Mouse (Mus musculus): ENCODE results near the gene Gp1bb. TPM values are rescaled to one million over a fixed set of nuclear protein-coding genes. Genes with fewer than 3 reads are reported as not detected.

Gp1bb gene
- polyA plus RNA-seq, 1 experiment, result 2.1 TPM

DNA sequence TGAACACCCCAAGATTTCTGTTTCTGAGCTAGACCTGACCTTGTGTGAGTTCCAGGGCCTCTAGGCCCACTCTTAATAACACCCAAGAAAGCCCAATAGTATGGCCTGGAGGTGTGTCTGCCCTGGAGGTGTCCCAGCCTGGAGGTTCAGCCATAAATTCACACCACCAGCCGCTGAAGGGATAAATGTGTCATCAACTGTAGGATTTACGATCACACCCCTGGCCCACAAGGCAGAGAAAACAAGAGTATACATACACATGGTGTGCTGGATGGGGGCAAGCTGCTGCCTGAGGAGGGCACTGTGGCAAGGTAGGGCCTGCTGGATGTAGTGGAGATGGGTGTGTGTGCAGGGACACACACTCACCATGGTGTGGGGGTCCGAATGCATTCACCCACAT lies 8.9 kb downstream of the Gp1bb start:
- 99% methylated on average over 3 of the region's 3 CpGs for WGBS
- Histone ChIP-seq H3K27me3 (ENCODE audit: control insufficient read depth, insufficient read depth, low read length) (no peaks in the 10 kb centered on the region), H3K4me1 (ENCODE audit: control insufficient read depth, insufficient read depth, low read length) (no peaks in the 10 kb centered on the region; the same call in 1 of the 2 replicates), H3K4me3 (replicated peaks; ENCODE audit: insufficient read depth, low read depth, low read length) (no peak overlapping the region), H3K27ac (ENCODE audit: insufficient read depth, low read length) (no peak overlapping the region)
- TF ChIP-seq POLR2A (IDR thresholded peaks at IDR 0.05; ENCODE audit: borderline replicate concordance, insufficient read depth, low read length), result no peak
- TF ChIP-seq CTCF (IDR thresholded peaks at IDR 0.05; ENCODE audit: borderline replicate concordance, insufficient read depth, low read depth, low read length), result no peak
- DNase-seq, result no peak

DNA sequence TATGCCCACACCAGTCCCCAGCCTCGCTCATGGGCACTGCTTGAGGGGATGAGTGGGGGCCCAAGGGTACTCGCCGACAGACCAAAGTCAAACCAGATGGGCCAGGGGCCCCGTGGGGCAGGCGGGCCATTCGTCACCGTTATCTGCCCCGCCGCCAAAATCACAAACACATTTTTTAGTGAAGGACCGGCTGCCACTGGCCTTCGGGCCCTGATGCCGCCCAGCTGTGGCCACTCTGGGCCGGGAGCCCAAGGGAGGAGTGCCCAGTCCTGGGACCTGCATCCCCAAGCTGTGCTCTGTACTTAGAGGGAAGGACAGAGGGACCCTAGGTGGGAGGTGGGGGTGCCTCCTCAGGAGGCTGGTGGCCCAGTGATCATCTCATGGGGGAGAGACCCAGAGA lies 10.5 kb downstream of the Gp1bb start:
- no peak for DNase-seq
- WGBS, result 54% methylated on average over 13 of the region's 13 CpGs
- Histone ChIP-seq H3K27me3 (ENCODE audit: control insufficient read depth, insufficient read depth, low read length) (no peaks in the 10 kb centered on the region), H3K4me3 (replicated peaks; ENCODE audit: insufficient read depth, low read depth, low read length) (no peak overlapping the region), H3K27ac (ENCODE audit: insufficient read depth, low read length) (no peak overlapping the region), H3K4me1 (ENCODE audit: control insufficient read depth, insufficient read depth, low read length) (no peaks in the 10 kb centered on the region)
- no peak for TF ChIP-seq POLR2A (IDR thresholded peaks at IDR 0.05; ENCODE audit: borderline replicate concordance, insufficient read depth, low read length)
- no peak for TF ChIP-seq CTCF (IDR thresholded peaks at IDR 0.05; ENCODE audit: borderline replicate concordance, insufficient read depth, low read depth, low read length)

DNA sequence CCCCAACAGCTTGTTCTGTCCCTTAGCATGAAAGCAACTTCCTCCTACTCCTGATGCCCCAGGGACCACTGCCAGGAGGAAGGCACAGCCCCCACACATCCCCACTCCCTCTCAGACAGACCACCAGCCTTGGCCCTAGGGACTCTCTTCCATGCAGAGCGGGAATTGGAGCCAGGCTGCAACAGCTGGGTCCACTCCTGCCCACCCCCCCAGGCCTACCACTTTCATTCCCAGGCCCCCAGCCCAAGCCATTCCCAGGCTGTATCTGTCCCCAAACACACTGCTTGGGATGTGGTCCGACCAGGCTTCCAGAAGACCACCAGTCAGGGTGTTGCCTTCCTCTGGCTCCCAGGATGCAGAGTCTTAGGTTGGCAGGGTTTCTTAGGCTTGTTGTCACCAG lies 13.1 kb downstream of the Gp1bb start:
- H3K4me3 ChIP-seq (replicated peaks; ENCODE audit: insufficient read depth, low read depth, low read length), result no peak overlapping the region
- 48% methylated on average over 2 of the region's 2 CpGs for WGBS
- DNase-seq, result no peak
- H3K27me3 ChIP-seq (ENCODE audit: control insufficient read depth, insufficient read depth, low read length), result no peaks in the 10 kb centered on the region
- H3K4me1 ChIP-seq (ENCODE audit: control insufficient read depth, insufficient read depth, low read length), result no peaks in the 10 kb centered on the region
- TF ChIP-seq POLR2A (IDR thresholded peaks at IDR 0.05; ENCODE audit: borderline replicate concordance, insufficient read depth, low read length), result no peak
- TF ChIP-seq CTCF (IDR thresholded peaks at IDR 0.05; ENCODE audit: borderline replicate concordance, insufficient read depth, low read depth, low read length), result no peak
- H3K27ac ChIP-seq (ENCODE audit: insufficient read depth, low read length), result no peak overlapping the region

DNA sequence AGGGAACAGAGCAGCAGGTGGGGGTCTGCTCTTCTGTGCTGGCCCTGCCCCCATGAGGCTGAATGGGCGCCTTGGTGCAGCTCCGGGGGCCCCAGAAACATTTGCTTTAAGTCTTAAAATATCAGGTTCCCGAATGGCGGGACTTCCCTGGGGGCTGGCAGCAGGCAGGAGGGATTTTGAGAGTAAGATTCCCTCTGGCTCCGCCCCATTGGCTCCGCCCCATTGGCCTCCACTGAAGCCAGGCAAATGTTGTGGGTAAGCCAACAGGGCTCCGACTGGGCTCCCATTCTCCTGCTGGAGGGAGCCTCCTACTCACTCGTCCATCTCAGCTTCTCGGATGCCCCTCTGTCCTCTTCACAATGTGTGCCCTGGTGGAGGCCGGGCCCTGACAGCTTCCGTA lies 14.0 kb downstream of the Gp1bb start:
- Histone ChIP-seq H3K4me1 (ENCODE audit: control insufficient read depth, insufficient read depth, low read length) (no peaks in the 10 kb centered on the region), H3K27me3 (ENCODE audit: control insufficient read depth, insufficient read depth, low read length) (no peaks in the 10 kb centered on the region), H3K4me3 (replicated peaks; ENCODE audit: insufficient read depth, low read depth, low read length) (no peak overlapping the region), H3K27ac (ENCODE audit: insufficient read depth, low read length) (no peak overlapping the region)
- no peak for TF ChIP-seq CTCF (IDR thresholded peaks at IDR 0.05; ENCODE audit: borderline replicate concordance, insufficient read depth, low read depth, low read length)
- TF ChIP-seq POLR2A (IDR thresholded peaks at IDR 0.05; ENCODE audit: borderline replicate concordance, insufficient read depth, low read length), result no peak
- DNase-seq, result no peak
- 11% methylated on average over 11 of the region's 11 CpGs for WGBS

DNA sequence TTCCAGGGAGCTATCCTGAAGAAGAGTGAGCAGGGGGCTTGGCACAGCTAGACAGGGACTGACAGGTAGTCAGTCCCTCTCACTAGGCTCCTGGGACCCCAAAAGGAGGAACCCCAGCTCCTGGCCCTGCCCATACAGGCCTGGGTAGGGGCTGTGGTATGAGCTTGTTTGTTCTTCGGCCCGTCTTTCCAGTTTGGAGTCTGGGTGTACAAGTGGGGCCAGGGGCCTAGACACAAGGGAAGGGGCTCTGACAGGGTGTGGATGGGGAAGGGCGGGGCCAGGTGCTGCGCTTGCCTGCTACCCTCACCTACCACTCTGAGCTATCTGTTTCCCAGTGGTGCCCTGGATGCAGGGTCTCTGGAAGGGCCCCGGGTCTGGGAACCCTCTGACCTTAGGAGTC lies 16.5 kb downstream of the Gp1bb start:
- Histone ChIP-seq H3K27me3 (ENCODE audit: control insufficient read depth, insufficient read depth, low read length) (no peaks in the 10 kb centered on the region), H3K4me3 (replicated peaks; ENCODE audit: insufficient read depth, low read depth, low read length) (no peak overlapping the region), H3K27ac (ENCODE audit: insufficient read depth, low read length) (no peak overlapping the region), H3K4me1 (ENCODE audit: control insufficient read depth, insufficient read depth, low read length) (no peaks in the 10 kb centered on the region)
- 93% methylated on average over 5 of the region's 5 CpGs for WGBS
- TF ChIP-seq POLR2A (IDR thresholded peaks at IDR 0.05; ENCODE audit: borderline replicate concordance, insufficient read depth, low read length) (no peak), CTCF (IDR thresholded peaks at IDR 0.05; ENCODE audit: borderline replicate concordance, insufficient read depth, low read depth, low read length) (no peak)
- DNase-seq, result no peak

DNA sequence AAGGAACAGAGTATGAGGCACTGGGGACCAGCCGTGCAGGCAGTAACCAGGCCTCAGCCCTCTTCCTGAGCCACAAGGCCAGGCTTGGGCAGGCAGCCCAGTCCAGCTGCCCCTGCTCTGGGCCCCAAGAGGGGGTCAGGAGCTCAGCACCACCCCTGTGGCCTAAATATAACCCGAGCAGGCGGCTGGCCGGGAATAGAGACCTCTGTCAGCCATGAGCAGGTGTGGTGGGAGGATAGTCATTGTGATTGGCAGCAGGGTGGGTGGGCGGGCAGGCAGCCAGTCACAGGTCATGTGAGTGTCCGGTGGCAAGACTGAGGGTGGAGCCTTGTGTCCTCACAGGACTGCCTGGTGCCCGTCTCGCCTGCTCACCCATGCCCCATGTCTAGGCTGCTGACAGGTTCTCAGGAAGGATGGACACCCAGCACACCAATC lies 17.9 kb downstream of the Gp1bb start:
- no peak overlapping the region for H3K4me3 ChIP-seq (replicated peaks; ENCODE audit: insufficient read depth, low read depth, low read length)
- H3K27me3 ChIP-seq (ENCODE audit: control insufficient read depth, insufficient read depth, low read length), result no peaks in the 10 kb centered on the region
- no peak for TF ChIP-seq POLR2A (IDR thresholded peaks at IDR 0.05; ENCODE audit: borderline replicate concordance, insufficient read depth, low read length)
- no peak for TF ChIP-seq CTCF (IDR thresholded peaks at IDR 0.05; ENCODE audit: borderline replicate concordance, insufficient read depth, low read depth, low read length)
- DNase-seq, result no peak
- WGBS, result 42% methylated on average over 8 of the region's 8 CpGs
- no peaks in the 10 kb centered on the region for H3K4me1 ChIP-seq (ENCODE audit: control insufficient read depth, insufficient read depth, low read length)
- H3K27ac ChIP-seq (ENCODE audit: insufficient read depth, low read length), result no peak overlapping the region

DNA sequence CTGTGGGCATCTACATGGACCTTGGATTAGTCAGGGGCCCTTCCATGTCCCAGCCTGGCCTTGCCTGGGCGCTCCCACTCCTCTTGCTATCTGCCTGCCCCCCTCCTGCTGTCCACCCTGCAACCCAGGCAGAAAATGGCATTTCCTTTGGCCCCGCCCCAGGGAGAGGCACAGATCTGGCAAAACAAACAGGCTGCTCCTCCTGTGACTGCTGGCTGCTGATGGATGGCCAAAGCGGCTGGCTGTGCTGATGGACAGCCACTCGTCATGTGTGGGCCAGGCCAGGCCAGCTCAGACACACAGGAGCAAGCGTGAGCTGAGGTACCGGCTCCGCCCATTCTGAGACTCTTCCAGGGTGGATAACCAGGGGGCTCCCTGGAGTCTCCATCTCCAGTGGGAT lies 20.8 kb downstream of the Gp1bb start:
- Histone ChIP-seq H3K27me3 (ENCODE audit: control insufficient read depth, insufficient read depth, low read length) (no peaks in the 10 kb centered on the region), H3K4me3 (replicated peaks; ENCODE audit: insufficient read depth, low read depth, low read length) (no peak overlapping the region), H3K27ac (ENCODE audit: insufficient read depth, low read length) (no peak overlapping the region), H3K4me1 (ENCODE audit: control insufficient read depth, insufficient read depth, low read length) (no peaks in the 10 kb centered on the region)
- TF ChIP-seq POLR2A (IDR thresholded peaks at IDR 0.05; ENCODE audit: borderline replicate concordance, insufficient read depth, low read length), result no peak
- TF ChIP-seq CTCF (IDR thresholded peaks at IDR 0.05; ENCODE audit: borderline replicate concordance, insufficient read depth, low read depth, low read length), result no peak
- 36% methylated on average over 7 of the region's 7 CpGs for WGBS
- no peak for DNase-seq

DNA sequence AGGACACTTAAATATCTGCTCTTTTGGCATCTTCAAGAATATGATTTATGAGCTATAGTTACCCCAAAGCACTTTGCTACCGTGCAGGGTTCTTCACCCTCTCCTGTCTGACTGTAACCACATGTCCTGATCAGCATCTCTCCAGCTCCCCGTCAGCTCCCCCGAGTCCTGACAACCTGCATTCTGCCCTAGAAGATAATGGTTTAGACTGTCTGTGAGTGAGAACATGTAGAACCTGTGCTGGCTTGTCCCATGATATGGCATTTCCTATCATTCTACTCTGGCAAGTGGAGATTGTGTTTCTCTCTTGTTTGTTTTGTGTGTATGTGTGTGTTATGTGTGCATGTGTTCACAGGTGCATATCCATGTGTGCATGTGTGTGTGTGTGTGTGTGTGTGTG lies 24.2 kb downstream of the Gp1bb start:
- Histone ChIP-seq H3K4me1 (ENCODE audit: control insufficient read depth, insufficient read depth, low read length) (no peaks in the 10 kb centered on the region), H3K27me3 (ENCODE audit: control insufficient read depth, insufficient read depth, low read length) (no peaks in the 10 kb centered on the region), H3K4me3 (replicated peaks; ENCODE audit: insufficient read depth, low read depth, low read length) (no peak overlapping the region), H3K27ac (ENCODE audit: insufficient read depth, low read length) (no peak overlapping the region)
- TF ChIP-seq POLR2A (IDR thresholded peaks at IDR 0.05; ENCODE audit: borderline replicate concordance, insufficient read depth, low read length), result no peak
- no peak for TF ChIP-seq CTCF (IDR thresholded peaks at IDR 0.05; ENCODE audit: borderline replicate concordance, insufficient read depth, low read depth, low read length)
- 90% methylated on average over 3 of the region's 3 CpGs for WGBS
- no peak for DNase-seq
